Mouse (Mus musculus): ENCODE data around the gene Mgme1.

The Mgme1 gene

DNA sequence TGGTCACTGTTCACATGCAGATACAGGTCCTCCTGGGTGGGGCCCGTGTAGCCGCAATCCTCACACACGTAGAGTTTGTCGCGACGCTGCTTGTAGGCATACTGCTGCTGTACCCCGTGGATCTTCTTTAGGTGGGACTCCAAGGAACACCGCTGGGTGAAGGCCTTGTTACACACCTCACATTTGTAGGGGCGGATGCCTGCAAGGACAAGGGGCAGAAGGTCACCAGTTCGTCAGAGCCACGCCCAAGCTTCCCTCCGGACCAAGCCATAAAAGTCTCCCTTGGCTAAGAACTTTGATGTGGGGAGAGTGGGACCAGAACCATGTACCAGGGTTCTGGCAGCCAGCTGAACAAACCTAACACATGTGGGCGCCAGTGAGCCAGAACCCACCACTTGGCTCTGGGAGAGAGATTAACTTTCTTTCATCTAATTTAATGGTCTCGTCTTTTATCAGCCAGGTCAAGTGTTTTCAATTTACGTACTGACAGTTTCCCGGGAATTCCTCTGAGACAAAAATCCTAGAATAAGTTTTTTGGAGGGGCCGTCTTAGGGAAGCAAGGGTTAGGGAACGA is 35.3 kb downstream of the Mgme1 start:
- DNase-seq (ENCODE audit: low spot score), result no peak

GRCm38 (mm10) chr2:144308561-144308960 is 38.1 kb downstream of the Mgme1 start:
- DNase-seq (ENCODE audit: low spot score), result no peak

- no peak for DNase-seq (ENCODE audit: low spot score)
Observed at GRCm38 (mm10) chr2:144310273-144310672, 39.8 kb downstream of the Mgme1 start.

- DNase-seq (ENCODE audit: low spot score), result no peak
Observed at GRCm38 (mm10) chr2:144311372-144311771, 40.9 kb downstream of the Mgme1 start.

- DNase-seq (ENCODE audit: low spot score), result no peak
Observed at GRCm38 (mm10) chr2:144324218-144324617, 53.8 kb downstream of the Mgme1 start.

DNA sequence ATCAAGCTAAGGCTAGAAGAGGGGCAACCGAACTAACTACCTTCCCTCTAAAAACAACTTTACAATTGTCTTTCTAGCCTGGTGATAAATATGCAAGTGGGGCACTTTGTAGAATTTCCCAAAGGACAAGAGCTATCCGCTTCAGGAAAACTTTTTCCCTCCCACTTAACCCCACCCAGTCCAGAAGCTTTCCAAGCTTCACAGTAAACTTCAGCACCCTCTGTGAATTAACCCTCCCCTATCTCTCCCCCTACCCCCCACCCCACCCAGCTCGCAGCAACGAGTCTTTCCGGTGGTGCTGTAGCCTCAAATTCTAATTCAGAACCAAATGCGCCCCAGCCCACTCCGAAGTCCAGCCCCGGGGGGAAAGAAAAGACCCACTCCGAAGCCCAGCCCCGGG is 59.0 kb downstream of the Mgme1 start:
- no peak for DNase-seq (ENCODE audit: low spot score)

DNA sequence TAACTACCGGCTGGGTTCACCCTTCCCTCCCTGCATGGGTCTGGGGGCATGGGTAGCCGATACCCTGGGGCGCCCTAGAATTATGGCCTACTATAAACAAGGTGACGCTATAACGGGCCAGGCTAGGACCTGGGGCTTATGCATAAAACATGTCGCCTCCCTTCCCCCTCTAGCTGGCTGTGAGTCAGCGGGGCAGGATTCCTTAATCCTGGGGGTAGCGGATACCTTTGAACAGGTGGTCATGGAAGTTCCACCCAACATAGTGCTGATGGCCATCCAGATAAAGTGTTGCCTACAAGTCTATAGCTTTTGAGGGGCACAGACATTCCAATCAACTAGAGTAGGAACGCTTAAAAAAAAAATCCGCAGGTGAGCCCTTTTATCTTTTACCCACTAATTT is 59.5 kb downstream of the Mgme1 start:
- DNase-seq (ENCODE audit: low spot score), result peak; percentile 13

- peak; percentile 36 for DNase-seq (ENCODE audit: low spot score)
Observed at GRCm38 (mm10) chr2:144330352-144330959, 60.0 kb downstream of the Mgme1 start.

Data from embryo, embryonic 10 days (tissue).